Mouse (Mus musculus): ENCODE data around the gene Rasl10a.
A peak's percentile ranks its signal among the peaks of the same experiment; 100 is the strongest.

DNA sequence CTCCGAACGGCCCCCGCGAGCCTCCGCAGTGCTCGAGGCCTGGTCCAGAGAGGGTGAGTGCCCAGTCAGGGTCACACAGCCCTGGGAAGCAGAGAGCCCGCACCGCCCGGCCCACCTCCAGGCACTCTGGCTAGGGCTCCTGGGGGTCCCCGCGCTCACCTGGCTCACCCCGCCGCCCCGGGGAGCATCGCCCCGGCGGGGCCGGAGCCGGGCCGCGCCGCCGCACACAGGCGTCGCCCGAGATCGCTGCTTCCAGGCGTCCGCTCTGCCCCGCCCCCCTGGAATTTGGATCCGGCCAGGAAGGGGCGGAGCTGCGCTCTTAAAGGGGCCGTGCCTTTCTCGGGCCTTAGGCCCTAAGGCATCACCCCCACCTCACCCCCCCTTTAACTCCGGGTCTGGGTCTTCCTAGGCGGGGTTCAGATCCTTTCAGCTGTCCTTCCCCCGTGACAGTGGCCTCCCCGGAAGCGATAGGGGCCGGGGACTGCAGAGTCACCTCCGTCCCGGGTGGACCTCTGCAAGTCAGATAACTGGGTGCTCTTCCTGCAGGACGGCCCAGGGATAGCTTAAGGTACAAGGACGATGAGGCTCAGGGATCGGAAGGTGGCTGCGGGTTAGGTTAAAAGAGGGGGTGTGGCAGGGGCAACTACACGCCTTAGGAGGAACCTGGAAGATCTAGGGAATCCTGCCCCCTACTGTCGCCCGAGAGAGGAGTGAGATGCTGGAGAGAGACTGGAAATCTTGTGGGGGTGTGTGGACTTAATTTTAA, 7.3 kb downstream of the Rasl10a start, which contains the start of gene Gas2l1:
- TF ChIP-seq CTCF (conservative IDR thresholded peaks at IDR 0.05; ENCODE audit: low read length) = peak; percentile 51
- TF ChIP-seq NANOG (IDR thresholded peaks at IDR 0.05; ENCODE audit: borderline replicate concordance, low read length) = no peak

Data from E14TG2a.4 (cell line).